Comparison of ENCODE assay signal across 8 mouse cellular contexts in the genomic region with DNA sequence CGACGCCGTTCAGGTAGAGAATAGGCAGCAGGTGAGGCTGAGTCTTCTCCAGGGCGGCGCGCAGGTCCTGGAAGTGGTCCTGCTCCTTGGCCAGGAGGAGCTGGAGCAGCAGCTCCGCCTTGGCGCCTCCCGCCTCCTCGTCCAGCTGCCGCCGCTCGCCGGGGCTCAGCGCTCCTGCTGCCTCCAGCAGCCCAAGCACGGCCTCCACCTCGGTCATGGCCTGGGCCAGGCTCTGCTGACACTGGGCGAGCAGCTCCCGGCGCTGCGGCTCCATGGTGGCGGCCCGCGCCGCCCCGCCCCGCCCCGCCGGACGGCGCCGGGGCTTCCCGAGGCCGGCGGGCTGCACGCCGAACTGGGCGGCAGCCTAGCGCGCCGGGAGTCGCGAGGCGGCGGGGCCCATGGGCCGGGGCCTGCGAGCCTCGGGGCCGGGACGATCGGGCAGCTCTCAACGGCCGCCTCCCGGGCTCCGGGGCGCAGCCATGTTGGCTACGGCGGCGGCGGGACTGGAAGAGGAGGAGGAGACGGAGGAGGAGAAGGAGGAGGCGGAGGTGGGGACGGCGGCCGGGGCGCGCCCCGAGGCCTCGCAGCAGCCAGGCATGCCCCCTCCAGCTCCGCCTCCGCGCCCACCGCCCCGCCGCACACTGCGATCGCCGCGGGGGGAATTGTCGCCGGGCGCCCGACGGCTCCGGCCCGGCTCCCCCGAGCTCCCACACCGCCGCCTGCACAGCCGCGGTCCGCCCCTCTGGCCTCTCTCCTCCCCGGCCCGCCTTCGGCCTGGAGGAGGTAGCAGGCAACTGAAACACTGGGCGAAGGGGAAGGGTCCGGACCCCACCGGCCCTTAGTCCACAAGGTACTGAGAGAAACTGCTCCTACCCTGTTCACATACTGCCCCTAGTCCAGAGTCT. TPM values are rescaled to one million over a fixed set of nuclear protein-coding genes. Genes with fewer than 3 reads are reported as not detected.
DNase-seq lines count a peak whose midpoint lies in the region; ATAC-seq and TF ChIP-seq lines count a peak whose summit lies in the region.

A gene (minus strand): TSS at position 744 of the 905 bp plus-strand sequence.

- H3K27ac ChIP-seq in thymus, adult 2 months (ENCODE audit: control insufficient read depth, insufficient read depth, low read length) = no peak within 1 kb of the TSS
- H3K27ac ChIP-seq in embryonic facial prominence, embryonic 13.5 days = peak within 1 kb of the TSS; percentile 97
- H3K27ac ChIP-seq in kidney, adult 2 months (ENCODE audit: insufficient read depth, low read depth, low read length) = peak within 1 kb of the TSS; percentile 88
- peak within 1 kb of the TSS; percentile 98 for H3K27ac ChIP-seq in limb, embryonic 12.5 days
- peak within 1 kb of the TSS; percentile 95 for H3K27ac ChIP-seq in midbrain, embryonic 15.5 days
- 0 out of 2 replicates have a peak within 1 kb of the TSS, but pooled peaks have one; percentile 20 for H3K27ac ChIP-seq in testis, adult 2 months (ENCODE audit: control insufficient read depth, insufficient read depth, low read depth, low read length)

- H3K9ac ChIP-seq in embryonic facial prominence, embryonic 13.5 days = peak within 1 kb of the TSS; percentile 96
- H3K9ac ChIP-seq in limb, embryonic 12.5 days (replicated peaks) = peak within 1 kb of the TSS; percentile 97
- peak within 1 kb of the TSS; percentile 95 for H3K9ac ChIP-seq in midbrain, embryonic 15.5 days

- TF ChIP-seq POLR2A in thymus, adult 2 months (IDR thresholded peaks at IDR 0.05; ENCODE audit: control insufficient read depth, extremely low read depth, insufficient read depth, low read length, poor library complexity) = no peak
- no peak for TF ChIP-seq POLR2A in kidney, adult 2 months (IDR thresholded peaks at IDR 0.05; ENCODE audit: low read depth, low read length)
- peak; percentile 39; the same call in 1 of the 2 replicates for TF ChIP-seq POLR2A in testis, adult 2 months (IDR thresholded peaks at IDR 0.05; ENCODE audit: control insufficient read depth, low read depth, low read length)

- WGBS in thymus, adult 2 months = 2% methylated on average over 86 of the region's 98 CpGs
- under 1% methylated on average over 62 of the region's 98 CpGs for WGBS in embryonic facial prominence, embryonic 13.5 days
- under 1% methylated on average over 85 of the region's 98 CpGs for WGBS in kidney, adult 2 months
- under 1% methylated on average over 88 of the region's 98 CpGs for WGBS in limb, embryonic 12.5 days
- WGBS in midbrain, embryonic 15.5 days = under 1% methylated on average over 65 of the region's 98 CpGs

- H3K9me3 ChIP-seq in embryonic facial prominence, embryonic 13.5 days = no peaks in the 10 kb centered on the region
- H3K9me3 ChIP-seq in limb, embryonic 12.5 days = no peaks in the 10 kb centered on the region
- H3K9me3 ChIP-seq in midbrain, embryonic 15.5 days = no peaks in the 10 kb centered on the region

- peaks cover 9% of the 10 kb centered on the region; the same call in 1 of the 2 replicates for H3K27me3 ChIP-seq in thymus, adult 2 months (ENCODE audit: control insufficient read depth, insufficient read depth, low read length)
- H3K27me3 ChIP-seq in embryonic facial prominence, embryonic 13.5 days = no peaks in the 10 kb centered on the region
- no peaks in the 10 kb centered on the region for H3K27me3 ChIP-seq in kidney, adult 2 months (replicated peaks; ENCODE audit: control insufficient read depth, insufficient read depth, low read length)
- H3K27me3 ChIP-seq in limb, embryonic 12.5 days = no peaks in the 10 kb centered on the region
- H3K27me3 ChIP-seq in midbrain, embryonic 15.5 days (replicated peaks) = no peaks in the 10 kb centered on the region
- H3K27me3 ChIP-seq in testis, adult 2 months (ENCODE audit: control insufficient read depth, insufficient read depth, low read length) = no peaks in the 10 kb centered on the region

- DNase-seq in thymus, adult 2 months = no peak
- no peak for DNase-seq in thymus, postnatal 0 days (ENCODE audit: low spot score)
- DNase-seq in heart, adult 8-10 months (ENCODE audit: low spot score) = peak; percentile 41
- DNase-seq in kidney, adult 2 months = peak; percentile 76

- no peak for TF ChIP-seq CTCF in thymus, adult 2 months (IDR thresholded peaks at IDR 0.05; ENCODE audit: borderline replicate concordance, control insufficient read depth, extremely low read depth, insufficient read depth, low read length, poor library complexity)
- TF ChIP-seq CTCF in kidney, adult 2 months (conservative IDR thresholded peaks at IDR 0.05; ENCODE audit: insufficient read depth, insufficient read length, low read depth, low read length) = no peak
- no peak for TF ChIP-seq CTCF in testis, adult 2 months (IDR thresholded peaks at IDR 0.05; ENCODE audit: control insufficient read depth, insufficient read depth, insufficient replicate concordance, low read depth, low read length)

- peak; percentile 85 for ATAC-seq in embryonic facial prominence, embryonic 13.5 days (ENCODE audit: insufficient number of reproducible peaks, insufficient read depth, low FRiP score, low TSS enrichment, low read depth)
- ATAC-seq in limb, embryonic 12.5 days (ENCODE audit: insufficient number of reproducible peaks, insufficient read depth, low FRiP score, low TSS enrichment, low read depth) = peak; percentile 81
- ATAC-seq in midbrain, embryonic 15.5 days (replicated peaks) = peak; percentile 85

- H3K4me2 ChIP-seq in embryonic facial prominence, embryonic 13.5 days = peak within 1 kb of the TSS; percentile 85
- peak within 1 kb of the TSS; percentile 89 for H3K4me2 ChIP-seq in limb, embryonic 12.5 days
- H3K4me2 ChIP-seq in midbrain, embryonic 15.5 days = peak within 1 kb of the TSS; percentile 90

- no peaks in the 10 kb centered on the region for H3K4me1 ChIP-seq in thymus, adult 2 months (replicated peaks; ENCODE audit: control insufficient read depth, insufficient read depth, low read length)
- peaks cover 27% of the 10 kb centered on the region for H3K4me1 ChIP-seq in embryonic facial prominence, embryonic 13.5 days
- peaks cover 8% of the 10 kb centered on the region; the same call in 1 of the 2 replicates for H3K4me1 ChIP-seq in kidney, adult 2 months (ENCODE audit: control insufficient read depth, insufficient read depth, low read length)
- peaks cover 61% of the 10 kb centered on the region for H3K4me1 ChIP-seq in limb, embryonic 12.5 days (replicated peaks)
- peaks cover 33% of the 10 kb centered on the region for H3K4me1 ChIP-seq in midbrain, embryonic 15.5 days
- peaks cover 15% of the 10 kb centered on the region for H3K4me1 ChIP-seq in testis, adult 2 months (ENCODE audit: control insufficient read depth, insufficient read depth, low read length)

- H3K4me3 ChIP-seq in thymus, adult 2 months (ENCODE audit: control insufficient read depth, insufficient read depth, low read length) = peak within 1 kb of the TSS; percentile 22
- peak within 1 kb of the TSS; percentile 91 for H3K4me3 ChIP-seq in embryonic facial prominence, embryonic 13.5 days
- H3K4me3 ChIP-seq in kidney, adult 2 months (ENCODE audit: insufficient read depth, low read depth, low read length) = peak within 1 kb of the TSS; percentile 82
- peak within 1 kb of the TSS; percentile 92 for H3K4me3 ChIP-seq in limb, embryonic 12.5 days (replicated peaks)
- H3K4me3 ChIP-seq in midbrain, embryonic 15.5 days = peak within 1 kb of the TSS; percentile 93
- H3K4me3 ChIP-seq in testis, adult 2 months (ENCODE audit: control insufficient read depth, low read depth, low read length) = peak within 1 kb of the TSS; percentile 86

- H3K36me3 ChIP-seq in thymus, adult 2 months (ENCODE audit: control insufficient read depth, insufficient read depth, low read length) = no peaks in the 10 kb centered on the region
- H3K36me3 ChIP-seq in embryonic facial prominence, embryonic 13.5 days = peaks cover 16% of the 10 kb centered on the region
- no peaks in the 10 kb centered on the region for H3K36me3 ChIP-seq in kidney, adult 2 months (ENCODE audit: control insufficient read depth, insufficient read depth, low read length)
- H3K36me3 ChIP-seq in limb, embryonic 12.5 days = peaks cover 21% of the 10 kb centered on the region
- no peaks in the 10 kb centered on the region for H3K36me3 ChIP-seq in midbrain, embryonic 15.5 days (replicated peaks)
- no peaks in the 10 kb centered on the region for H3K36me3 ChIP-seq in testis, adult 2 months (ENCODE audit: control insufficient read depth, insufficient read depth, low read length)

RNA-seq across cellular contexts. Expression of the gene that starts here (rescaled TPM):
- 7.5 and 8.7 TPM in 2 replicates for polyA plus RNA-seq in thymus, adult 2 months (2012; rRNA removed)
- polyA plus RNA-seq in thymus, postnatal 0 days (2015; fragmentation: Nextera tagmentation; extraction: Ambion mirVana) = 1.7 and 2.0 TPM in 2 replicates
- 27.3 and 34.2 TPM in 2 replicates for polyA plus RNA-seq in embryonic facial prominence, embryonic 13.5 days (2015; fragmentation: Nextera tagmentation; extraction: Ambion mirVana)
- total RNA-seq in heart, adult 8-10 months (2022) = 10 to 100 TPM in 2 of 4 experiments, 1 to 10 TPM in 2; 9.0 to 12.7 (median 9.8) TPM
- polyA plus RNA-seq in kidney, adult 2 months (2012; rRNA removed) = 31.0 and 37.3 TPM in 2 replicates
- 31.2 and 34.8 TPM in 2 replicates for polyA plus RNA-seq in limb, embryonic 12.5 days (2016; fragmentation: Nextera tagmentation; extraction: Ambion mirVana)
- 21.9 and 22.9 TPM in 2 replicates for polyA plus RNA-seq in midbrain, embryonic 15.5 days (2015; fragmentation: Nextera tagmentation; extraction: Ambion mirVana)
- polyA plus RNA-seq in testis, adult 2 months (2012; rRNA removed) = 3.4 and 5.8 TPM in 2 replicates

Comparison
In these comparisons a context has a peak if more than half of its experiments do, and no peak if none do; other contexts are left out.
1. DNase-seq: peak in heart, adult 8-10 months (single experiment) and kidney, adult 2 months (single experiment); none in thymus, adult 2 months (single experiment) and thymus, postnatal 0 days (single experiment).
2. H3K4me3 ChIP-seq: peak in every context shown above with its lines; median percentile 93 in midbrain, embryonic 15.5 days; 92 in limb, embryonic 12.5 days; 91 in embryonic facial prominence, embryonic 13.5 days; 86 in testis, adult 2 months; 82 in kidney, adult 2 months; 22 in thymus, adult 2 months.
3. Peak in every context shown above with its lines, with median percentiles within 50 percentile points of each other: ATAC-seq, H3K4me2 ChIP-seq and H3K9ac ChIP-seq.